In genomic region chr2:108920111-108920510, GRCm38 (mm10) we compare ENCODE assay signal across 22 mouse cellular contexts.
A peak's percentile ranks its signal among the peaks of the same experiment; 100 is the strongest.
DNase-seq lines count a peak whose midpoint lies in the region; ATAC-seq and TF ChIP-seq lines count a peak whose summit lies in the region.
"Had no signal": no experiment of that assay in that cellular context is flagged by ENCODE, and none has a peak within 500 bp of the region (broad histone marks: within the 10 kb centered on the region; RNA-seq: fewer than 3 reads in every experiment).

No protein-coding gene starts in this region.

- ATAC-seq in intestine, embryonic 15.5 days: 0 out of 2 replicates have a peak, but pooled peaks have one; percentile 20
- ATAC-seq in intestine, postnatal 0 days: no peak
- 0 out of 2 replicates have a peak, but pooled peaks have one; percentile 27 for ATAC-seq in midbrain, embryonic 13.5 days
- ATAC-seq in midbrain, embryonic 16.5 days: no peak
- ATAC-seq in hindbrain, embryonic 15.5 days (ENCODE audit: low FRiP score, low read depth): 0 out of 2 replicates have a peak, but pooled peaks have one; percentile 23

- no peak for TF ChIP-seq CTCF in intestine, postnatal 0 days (IDR thresholded peaks at IDR 0.05; ENCODE audit: low read depth)

- no peaks in the 10 kb centered on the region for H3K36me3 ChIP-seq in intestine, embryonic 15.5 days
- H3K36me3 ChIP-seq in intestine, postnatal 0 days (ENCODE audit: control insufficient read depth, insufficient read depth): no peaks in the 10 kb centered on the region
- no peaks in the 10 kb centered on the region for H3K36me3 ChIP-seq in midbrain, embryonic 13.5 days
- no peaks in the 10 kb centered on the region for H3K36me3 ChIP-seq in midbrain, embryonic 16.5 days (ENCODE audit: control insufficient read depth, insufficient read depth, low read length)
- H3K36me3 ChIP-seq in hindbrain, embryonic 15.5 days: no peaks in the 10 kb centered on the region
- H3K36me3 ChIP-seq: embryonic facial prominence, embryonic 15.5 days; neural tube, embryonic 12.5 days had no signal

- H3K4me3 ChIP-seq in intestine, embryonic 15.5 days (replicated peaks): no peak overlapping the region
- no peak overlapping the region for H3K4me3 ChIP-seq in intestine, postnatal 0 days (ENCODE audit: low read depth, low read length)
- H3K4me3 ChIP-seq in midbrain, embryonic 13.5 days (replicated peaks): no peak overlapping the region
- no peak overlapping the region for H3K4me3 ChIP-seq in midbrain, embryonic 16.5 days (ENCODE audit: low read depth, low read length)
- H3K4me3 ChIP-seq in hindbrain, embryonic 15.5 days: no peak overlapping the region
- H3K4me3 ChIP-seq: embryonic facial prominence, embryonic 15.5 days; heart, adult 2 months; neural tube, embryonic 12.5 days had no signal

- H3K9ac ChIP-seq in intestine, embryonic 15.5 days: no peak overlapping the region
- H3K9ac ChIP-seq in intestine, postnatal 0 days (ENCODE audit: low read depth, low read length): no peak overlapping the region
- no peak overlapping the region for H3K9ac ChIP-seq in midbrain, embryonic 13.5 days (replicated peaks)
- H3K9ac ChIP-seq in midbrain, embryonic 16.5 days (ENCODE audit: low read depth, low read length): no peak overlapping the region
- H3K9ac ChIP-seq in hindbrain, embryonic 15.5 days: no peak overlapping the region
- H3K9ac ChIP-seq: embryonic facial prominence, embryonic 15.5 days; neural tube, embryonic 12.5 days had no signal

- H3K9me3 ChIP-seq in intestine, embryonic 15.5 days: no peaks in the 10 kb centered on the region
- H3K9me3 ChIP-seq in intestine, postnatal 0 days (ENCODE audit: control insufficient read depth): no peaks in the 10 kb centered on the region
- H3K9me3 ChIP-seq in midbrain, embryonic 13.5 days: no peaks in the 10 kb centered on the region
- H3K9me3 ChIP-seq in midbrain, embryonic 16.5 days (replicated peaks; ENCODE audit: control insufficient read depth, low read length, poor library complexity, severe bottlenecking): no peaks in the 10 kb centered on the region
- no peaks in the 10 kb centered on the region for H3K9me3 ChIP-seq in hindbrain, embryonic 15.5 days
- H3K9me3 ChIP-seq: embryonic facial prominence, embryonic 15.5 days; neural tube, embryonic 12.5 days had no signal

- 59% methylated on average over 5 of the region's 5 CpGs for WGBS in intestine, embryonic 15.5 days
- 71% methylated on average over 5 of the region's 5 CpGs for WGBS in intestine, postnatal 0 days
- 54% methylated on average over 5 of the region's 5 CpGs for WGBS in midbrain, embryonic 13.5 days
- WGBS in midbrain, embryonic 16.5 days: 53% methylated on average over 5 of the region's 5 CpGs
- WGBS in hindbrain, embryonic 15.5 days: 40% methylated on average over 5 of the region's 5 CpGs

- H3K27me3 ChIP-seq in intestine, embryonic 15.5 days (replicated peaks): no peaks in the 10 kb centered on the region
- no peaks in the 10 kb centered on the region for H3K27me3 ChIP-seq in intestine, postnatal 0 days (replicated peaks; ENCODE audit: control insufficient read depth, insufficient read depth, low read length)
- no peaks in the 10 kb centered on the region for H3K27me3 ChIP-seq in midbrain, embryonic 13.5 days
- H3K27me3 ChIP-seq in midbrain, embryonic 16.5 days (ENCODE audit: control insufficient read depth, insufficient read depth, low read depth, low read length): no peaks in the 10 kb centered on the region
- no peaks in the 10 kb centered on the region for H3K27me3 ChIP-seq in hindbrain, embryonic 15.5 days
- H3K27me3 ChIP-seq: embryonic facial prominence, embryonic 15.5 days; neural tube, embryonic 12.5 days had no signal

- no peak for DNase-seq in right cerebral cortex, postnatal 4 days
- no peak for DNase-seq in T-cell, adult 2 months (ENCODE audit: low spot score)
- DNase-seq: adrenal gland, postnatal 14 days; cerebellum, adult 11 months; cerebellum, postnatal 14 days; gastrocnemius, postnatal 25 days; heart, adult 2 months; heart, postnatal 4 days; kidney, adult 8-10 months; kidney, postnatal 36 days; left cerebral cortex, postnatal 4 days; liver; spleen, adult 18-20 months; thymus, postnatal 25 days had no signal

- no peaks in the 10 kb centered on the region for H3K4me1 ChIP-seq in intestine, embryonic 15.5 days (replicated peaks)
- H3K4me1 ChIP-seq in intestine, postnatal 0 days (replicated peaks; ENCODE audit: control insufficient read depth, insufficient read depth, low read length): no peaks in the 10 kb centered on the region
- no peaks in the 10 kb centered on the region for H3K4me1 ChIP-seq in midbrain, embryonic 13.5 days (replicated peaks)
- H3K4me1 ChIP-seq in midbrain, embryonic 16.5 days (ENCODE audit: control insufficient read depth, insufficient read depth, low read length): no peaks in the 10 kb centered on the region
- no peaks in the 10 kb centered on the region for H3K4me1 ChIP-seq in hindbrain, embryonic 15.5 days (replicated peaks)
- H3K4me1 ChIP-seq: embryonic facial prominence, embryonic 15.5 days; neural tube, embryonic 12.5 days had no signal

- no peak overlapping the region for H3K4me2 ChIP-seq in intestine, embryonic 15.5 days (replicated peaks)
- no peak overlapping the region for H3K4me2 ChIP-seq in intestine, postnatal 0 days (replicated peaks; ENCODE audit: low read depth)
- no peak overlapping the region for H3K4me2 ChIP-seq in midbrain, embryonic 13.5 days (replicated peaks)
- H3K4me2 ChIP-seq in midbrain, embryonic 16.5 days (ENCODE audit: low read length): no peak overlapping the region
- no peak overlapping the region for H3K4me2 ChIP-seq in hindbrain, embryonic 15.5 days
- H3K4me2 ChIP-seq: embryonic facial prominence, embryonic 15.5 days; neural tube, embryonic 12.5 days had no signal

- H3K27ac ChIP-seq in intestine, embryonic 15.5 days: no peak overlapping the region
- H3K27ac ChIP-seq in intestine, postnatal 0 days (ENCODE audit: low read depth, low read length): no peak overlapping the region
- H3K27ac ChIP-seq in midbrain, embryonic 13.5 days: no peak overlapping the region
- H3K27ac ChIP-seq in midbrain, embryonic 16.5 days (ENCODE audit: low read length): no peak overlapping the region
- no peak overlapping the region for H3K27ac ChIP-seq in hindbrain, embryonic 15.5 days (replicated peaks)
- H3K27ac ChIP-seq: embryonic facial prominence, embryonic 15.5 days; heart, adult 2 months; macrophage; neural tube, embryonic 12.5 days had no signal

Comparison
In these comparisons a context has a peak if more than half of its experiments do, and no peak if none do; other contexts are left out.
1. ATAC-seq: peak in intestine, embryonic 15.5 days (single experiment), midbrain, embryonic 13.5 days (single experiment) and hindbrain, embryonic 15.5 days (single experiment); none in intestine, postnatal 0 days (single experiment) and midbrain, embryonic 16.5 days (single experiment).